Mouse (Mus musculus) thymus, postnatal 36 days (tissue): ENCODE results near the gene Unc119.

ENCODE experiments used
- DNase-seq, 2 experiments: peaks; one replicate each; pipeline ENCODE4 v3.0.0; 2022; ENCODE audit warnings: mixed read lengths in 2 of 2

Unc119 gene

DNA sequence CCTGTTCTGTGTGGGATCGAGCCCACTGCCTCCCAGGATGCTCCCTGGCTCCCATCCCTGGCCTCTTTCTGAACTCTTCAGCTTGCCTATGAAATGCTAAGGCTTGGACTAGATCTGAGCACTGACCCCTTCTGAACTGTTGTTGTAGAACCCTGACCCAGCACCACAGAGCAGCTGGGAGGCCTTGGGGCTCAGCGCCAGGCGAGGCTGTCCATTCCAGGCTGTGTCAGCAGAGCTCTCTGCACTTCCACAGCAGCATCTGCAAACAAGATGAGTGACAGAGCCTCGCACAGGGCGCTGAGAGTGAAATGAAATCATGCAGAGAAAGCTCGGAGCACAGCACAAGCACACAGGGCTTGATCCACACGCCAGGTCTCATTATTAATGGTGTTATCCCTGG lies 29.3 kb downstream of the Unc119 start:
- no peak for DNase-seq

DNA sequence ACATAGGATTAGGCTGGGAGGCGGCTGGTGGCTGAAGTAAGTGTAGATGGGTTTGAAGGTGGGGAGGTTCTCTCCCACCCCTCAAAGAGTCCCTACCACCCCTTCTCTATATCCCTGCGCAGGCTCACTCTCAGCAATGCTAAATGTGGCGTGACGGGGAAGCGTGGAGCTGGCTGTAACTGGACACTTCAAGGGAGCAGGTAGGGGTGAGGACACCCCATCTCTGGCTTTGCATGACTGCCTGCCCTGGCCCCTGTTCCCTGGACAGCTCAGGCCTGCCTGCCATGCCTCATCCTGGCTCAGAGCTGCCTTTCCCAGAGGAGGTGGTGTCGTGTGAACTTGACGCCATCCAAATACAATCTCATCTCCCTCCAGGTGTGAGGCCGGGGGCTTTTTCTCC lies 30.9 kb downstream of the Unc119 start:
- no peak for DNase-seq

GRCm38 (mm10) chr11:78377549-78378159 lies 34.4 kb downstream of the Unc119 start:
- no peak for DNase-seq

GRCm38 (mm10) chr11:78380351-78380750 lies 37.1 kb downstream of the Unc119 start:
- no peak for DNase-seq

GRCm38 (mm10) chr11:78380996-78381395 lies 37.7 kb downstream of the Unc119 start:
- DNase-seq = no peak

DNA sequence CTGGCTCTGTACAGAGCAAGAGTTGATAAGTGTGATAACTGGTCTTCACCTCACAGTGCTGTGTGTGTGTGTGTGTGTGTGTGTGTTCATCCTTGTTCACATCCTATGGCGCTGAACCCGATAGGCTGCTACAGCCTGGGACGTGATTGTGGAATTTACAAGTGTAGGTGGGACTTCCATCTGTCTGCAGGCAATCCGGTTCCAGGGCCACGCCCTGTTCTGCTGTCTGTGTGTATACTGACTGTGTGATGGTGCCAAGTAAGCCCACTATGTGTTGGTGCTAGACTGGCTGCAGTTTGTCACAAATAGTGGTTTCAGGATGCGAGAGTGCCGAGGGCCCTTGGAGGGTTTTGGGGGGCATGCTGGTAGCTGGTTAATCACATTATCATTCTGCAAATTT lies 39.0 kb downstream of the Unc119 start:
- DNase-seq = no peak

DNA sequence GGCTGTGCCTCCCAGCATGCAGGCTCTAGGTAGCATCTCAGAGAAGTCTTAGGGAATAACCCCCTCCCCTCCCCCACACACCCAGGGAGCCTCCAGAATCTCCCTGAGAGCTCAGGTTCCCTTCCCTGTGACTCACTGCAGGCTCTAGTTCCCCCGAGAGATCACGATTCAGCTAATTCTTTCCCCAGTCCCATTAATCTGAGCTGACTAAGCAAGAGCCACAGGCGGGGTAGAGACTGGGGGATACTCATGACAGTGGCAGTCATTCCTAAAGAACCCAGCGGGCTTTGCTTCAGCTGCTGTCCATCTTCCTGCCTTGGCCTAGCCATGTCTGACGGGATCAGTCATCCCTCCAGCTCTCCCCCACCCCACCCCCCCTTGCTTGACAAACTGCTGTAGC lies 39.4 kb downstream of the Unc119 start:
- DNase-seq = no peak

GRCm38 (mm10) chr11:78385776-78386175 lies 42.5 kb downstream of the Unc119 start:
- DNase-seq = no peak

GRCm38 (mm10) chr11:78386508-78387043 lies 43.3 kb downstream of the Unc119 start, which contains the start of gene Foxn1:
Gene Foxn1 (minus strand): TSS chr11:78386558.
- no peak for DNase-seq

DNA sequence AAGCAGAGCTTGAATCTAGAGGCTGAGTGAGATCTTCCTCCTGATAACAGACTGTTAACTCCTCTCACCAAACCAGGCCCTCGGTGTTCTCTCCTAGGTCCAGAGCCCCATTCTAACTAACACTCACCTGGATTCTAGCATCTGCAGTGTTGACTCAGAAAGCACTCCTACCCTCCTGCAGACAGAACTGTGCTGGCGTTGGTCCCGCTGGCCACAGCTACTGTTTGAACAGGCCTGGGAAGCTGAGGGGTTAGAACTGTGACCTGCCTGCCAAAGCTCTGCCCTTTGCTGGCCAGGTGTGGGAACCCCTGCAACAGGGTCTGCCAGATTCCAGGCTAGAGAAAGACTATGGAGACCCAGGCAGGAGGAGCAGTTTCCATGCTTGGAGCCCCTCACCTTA lies 49.4 kb downstream of the Unc119 start:
- no peak for DNase-seq

DNA sequence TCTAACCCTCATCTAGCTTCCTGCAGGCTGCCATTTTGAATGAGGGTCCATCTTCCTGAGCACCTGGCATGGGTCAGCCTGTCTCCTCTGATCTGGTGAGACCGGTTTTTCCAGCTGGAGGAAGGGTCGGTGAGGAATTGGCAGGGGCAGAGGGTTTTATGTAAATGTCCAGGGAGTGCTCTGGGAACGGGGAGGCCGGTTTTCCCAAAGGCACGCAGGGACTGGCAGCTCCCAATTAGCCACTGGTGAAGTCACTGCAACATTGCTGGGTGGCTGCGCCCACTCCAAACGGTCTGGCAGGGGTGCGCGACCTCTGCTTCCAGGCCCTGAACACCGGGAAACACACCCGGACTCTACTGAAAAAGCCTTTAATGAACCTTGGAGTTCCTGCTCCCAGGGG lies 53.7 kb downstream of the Unc119 start:
- no peak for DNase-seq

GRCm38 (mm10) chr11:78397397-78397796 lies 54.1 kb downstream of the Unc119 start:
- peak; percentile 74 to 77 for DNase-seq

- no peak for DNase-seq
These were observed 54.9 kb downstream of the Unc119 start for GRCm38 (mm10) chr11:78398212-78398611.
